Mouse (Mus musculus): ENCODE measurements around the gene Ninl. TPM values are rescaled to one million over a fixed set of nuclear protein-coding genes. Genes with fewer than 3 reads are reported as not detected.
A peak's percentile ranks its signal among the peaks of the same experiment; 100 is the strongest.

Gene Ninl
- 2.6 and 4.7 TPM in 2 replicates for total RNA-seq (2017)

GRCm38 (mm10) chr2:151039232-151039695 is at the start of gene Ninl, which contains the start of gene Nanp:
Ninl (minus strand) TSS chr2:151039382.
Nanp (minus strand) TSS chr2:151039398.
- ATAC-seq (replicated peaks; ENCODE audit: low read depth, poor library complexity, severe bottlenecking) = peak; percentile 89

DNA sequence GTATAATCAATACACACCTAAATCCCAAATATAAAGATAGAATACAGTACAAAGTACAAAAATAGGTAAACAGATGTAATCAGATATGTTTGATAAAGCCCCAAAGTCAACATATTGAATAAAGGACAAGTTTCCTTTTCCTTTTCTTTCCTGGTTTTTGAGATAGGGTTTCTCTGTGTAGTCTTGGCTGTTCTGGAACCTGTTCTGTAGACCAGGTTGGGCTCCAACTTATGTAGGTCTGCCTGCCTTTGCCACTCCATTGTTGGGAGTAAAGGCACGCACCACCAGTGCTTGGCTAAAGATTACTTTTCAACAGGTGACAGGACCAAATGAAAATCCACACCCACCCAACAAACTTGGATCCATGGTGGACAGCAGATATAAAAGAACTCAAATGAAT is 17.5 kb upstream of the Ninl start:
- ATAC-seq (replicated peaks; ENCODE audit: low read depth, poor library complexity, severe bottlenecking) = no peak

GRCm38 (mm10) chr2:151040411-151040810 is 1.2 kb upstream of the Ninl start:
- ATAC-seq (replicated peaks; ENCODE audit: low read depth, poor library complexity, severe bottlenecking) = no peak

DNA sequence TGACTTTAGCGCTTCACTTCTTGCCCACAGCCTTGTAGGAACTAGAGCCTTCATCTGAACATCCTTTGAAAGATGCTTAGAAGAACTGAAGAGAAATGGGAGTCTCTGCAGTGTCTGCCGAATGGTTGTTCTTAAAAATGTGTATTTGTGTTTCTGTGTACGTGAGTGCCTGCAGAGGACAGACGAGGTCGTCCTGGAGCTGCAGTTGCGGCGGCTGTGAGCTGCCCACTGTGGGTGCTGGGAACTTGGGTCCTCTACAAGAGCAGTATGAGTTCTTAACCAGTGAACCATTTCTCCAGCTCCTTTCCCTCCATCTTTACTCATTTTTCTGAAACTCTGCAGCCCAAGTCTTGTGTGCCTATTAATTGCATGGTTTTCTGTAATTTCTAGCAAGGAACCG is 544 bp upstream of the Ninl start:
- ATAC-seq (replicated peaks; ENCODE audit: low read depth, poor library complexity, severe bottlenecking) = peak; percentile 19

- ATAC-seq (replicated peaks; ENCODE audit: low read depth, poor library complexity, severe bottlenecking) = peak; percentile 38
These were observed 365 bp downstream of the Ninl start for GRCm38 (mm10) chr2:151038811-151039222.

GRCm38 (mm10) chr2:151037876-151038552 is 1.2 kb downstream of the Ninl start:
- ATAC-seq (replicated peaks; ENCODE audit: low read depth, poor library complexity, severe bottlenecking) = peak; percentile 51

DNA sequence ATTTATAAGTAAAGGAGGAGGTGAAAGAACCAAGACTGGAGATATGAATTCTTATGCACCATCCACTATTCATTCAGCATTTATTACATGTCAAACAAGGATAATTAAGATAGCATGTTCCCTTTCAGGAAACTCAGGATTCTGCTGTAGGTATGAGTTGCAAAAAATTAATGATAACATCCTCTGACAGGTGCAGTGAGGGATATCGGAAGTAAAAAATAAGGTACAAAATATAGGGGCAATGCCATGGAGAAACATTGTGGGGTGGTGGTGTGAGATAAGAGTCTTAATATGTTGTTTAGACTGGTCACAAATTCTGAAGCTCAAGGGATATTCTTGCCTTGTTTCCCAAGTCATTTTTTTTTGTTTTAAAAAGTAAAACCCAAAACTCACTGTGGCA is 1.9 kb downstream of the Ninl start:
- no peak for ATAC-seq (replicated peaks; ENCODE audit: low read depth, poor library complexity, severe bottlenecking)

DNA sequence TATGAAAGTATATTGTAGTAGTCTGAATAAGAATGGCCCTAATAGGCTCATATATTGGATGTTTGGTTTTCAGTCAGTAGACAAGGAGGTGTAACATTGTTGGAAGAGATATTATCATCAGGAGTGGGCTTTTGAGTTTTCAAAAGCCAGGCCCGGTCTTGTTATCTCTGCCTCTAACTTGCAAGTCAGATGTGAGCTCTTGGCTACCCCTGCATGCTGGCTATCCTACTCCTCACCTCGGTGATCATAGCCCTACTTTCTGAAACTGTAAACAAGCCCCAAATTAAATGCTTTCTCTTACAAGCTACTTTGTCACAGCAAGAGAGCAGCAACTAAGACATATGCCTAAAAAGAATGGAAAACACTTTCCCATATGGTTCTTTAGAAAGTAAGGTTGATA is 2.5 kb downstream of the Ninl start:
- no peak for ATAC-seq (replicated peaks; ENCODE audit: low read depth, poor library complexity, severe bottlenecking)

DNA sequence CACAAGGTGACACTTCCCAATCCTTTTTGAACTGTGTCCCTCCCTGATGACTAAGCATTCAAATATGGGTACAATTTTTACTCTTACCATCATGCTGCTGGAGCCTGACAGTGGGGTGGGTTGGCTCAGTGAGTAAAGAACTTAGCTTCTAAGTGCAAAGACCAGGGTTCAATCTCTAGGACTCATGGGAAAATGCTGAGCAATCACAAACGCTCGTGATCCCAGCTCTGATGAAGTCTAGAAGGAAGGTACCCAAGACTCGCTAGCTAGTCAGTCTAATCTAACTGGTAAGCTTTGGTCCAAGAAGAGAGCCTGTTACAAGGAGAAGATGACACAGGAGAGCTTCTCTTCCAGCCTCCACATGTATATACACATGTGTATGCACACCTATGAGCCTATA is 4.7 kb downstream of the Ninl start:
- no peak for ATAC-seq (replicated peaks; ENCODE audit: low read depth, poor library complexity, severe bottlenecking)

DNA sequence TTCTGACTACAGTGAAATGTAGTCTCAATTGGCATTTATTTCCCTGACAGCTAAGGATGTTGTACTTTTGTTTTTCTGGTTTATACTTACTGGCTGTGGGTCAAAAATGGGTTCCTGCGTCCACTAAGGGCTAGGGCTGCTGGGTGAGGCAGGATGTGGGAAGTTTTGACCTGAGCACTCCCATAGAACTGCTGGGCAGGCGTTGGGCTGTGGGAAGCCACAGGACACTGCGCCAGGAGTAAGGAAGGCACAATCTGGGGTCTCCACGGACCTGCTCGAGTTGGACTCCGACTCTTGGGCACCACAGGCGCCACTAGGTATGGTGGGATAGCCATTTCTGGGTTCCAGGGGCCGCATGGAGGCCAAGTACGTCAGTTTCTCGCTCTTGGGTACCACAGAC is 18.0 kb downstream of the Ninl start:
- no peak for ATAC-seq (replicated peaks; ENCODE audit: low read depth, poor library complexity, severe bottlenecking)

DNA sequence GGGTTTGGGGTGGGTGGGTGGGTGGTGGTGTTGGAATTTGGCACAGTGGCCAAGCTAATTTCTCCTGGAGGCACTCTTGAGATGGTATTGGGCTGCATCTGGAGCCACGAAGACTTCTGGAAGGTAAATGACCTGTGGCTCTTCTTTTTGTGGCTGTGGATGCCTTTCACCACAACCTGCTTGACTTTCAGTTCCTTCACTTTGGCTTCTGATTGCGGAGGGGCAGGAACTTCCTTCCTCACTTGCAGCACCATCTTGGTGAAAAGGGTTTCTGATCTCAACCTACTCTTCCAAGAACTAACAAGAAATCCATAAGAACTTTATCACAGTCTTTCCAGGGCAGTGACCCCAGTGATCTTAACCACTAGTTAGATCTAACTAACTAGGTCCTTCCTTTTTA is 23.9 kb downstream of the Ninl start:
- ATAC-seq (replicated peaks; ENCODE audit: low read depth, poor library complexity, severe bottlenecking) = peak; percentile 48; the same call in 1 of the 2 replicates

DNA sequence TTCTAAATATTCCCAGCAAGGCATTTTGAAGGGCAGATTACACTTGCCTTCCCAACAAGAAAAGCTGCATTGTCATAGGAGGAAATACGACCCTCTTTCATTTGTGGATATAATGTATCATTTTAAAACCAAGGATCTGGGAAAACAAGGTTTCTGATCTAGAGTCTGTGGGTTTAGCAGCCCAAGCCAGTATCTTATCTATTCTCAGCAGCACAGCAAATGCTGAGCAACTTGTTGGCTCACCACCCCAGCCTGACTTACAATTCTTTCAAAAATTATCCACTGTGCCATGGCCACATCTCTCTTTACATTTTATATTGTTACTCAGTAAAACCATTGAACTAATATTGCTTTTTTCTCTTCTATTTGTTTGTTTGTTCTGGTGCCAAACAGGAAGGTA is 27.9 kb downstream of the Ninl start:
- peak; percentile 30; the same call in 1 of the 2 replicates for ATAC-seq (replicated peaks; ENCODE audit: low read depth, poor library complexity, severe bottlenecking)

GRCm38 (mm10) chr2:151009515-151010085 is 29.6 kb downstream of the Ninl start:
- ATAC-seq (replicated peaks; ENCODE audit: low read depth, poor library complexity, severe bottlenecking) = 0 out of 2 replicates have a peak, but pooled peaks have one; percentile 10

DNA sequence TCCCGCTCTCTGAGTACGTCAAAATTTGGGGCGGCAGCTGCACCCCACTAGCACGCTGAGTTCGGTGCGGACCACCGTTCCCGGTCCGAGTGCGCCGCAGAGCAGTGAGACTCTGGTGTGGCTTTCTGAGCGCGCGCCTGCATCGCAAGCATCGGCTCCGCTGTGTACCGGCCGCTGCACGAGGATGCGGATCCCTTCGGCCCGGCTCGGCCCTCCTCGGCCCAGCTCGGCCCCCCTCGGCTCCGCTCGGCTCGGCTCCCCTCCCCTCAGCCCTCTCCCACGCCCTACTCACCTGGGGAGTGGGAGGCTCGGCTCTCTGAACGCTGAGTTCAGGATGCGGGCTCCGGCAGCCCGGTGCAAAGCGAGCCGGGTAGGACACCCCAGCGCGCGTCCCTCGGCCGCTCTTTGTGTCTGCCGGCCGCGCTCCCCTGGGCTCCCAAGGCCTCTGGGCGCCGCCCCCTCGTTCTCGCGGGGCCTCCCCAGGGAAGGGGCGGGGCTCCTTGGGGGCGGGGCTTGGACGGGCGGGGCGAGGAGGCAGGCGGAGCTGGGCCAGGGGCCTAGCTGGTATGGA is 30.2 kb downstream of the Ninl start:
- ATAC-seq (replicated peaks; ENCODE audit: low read depth, poor library complexity, severe bottlenecking) = peak; percentile 57

DNA sequence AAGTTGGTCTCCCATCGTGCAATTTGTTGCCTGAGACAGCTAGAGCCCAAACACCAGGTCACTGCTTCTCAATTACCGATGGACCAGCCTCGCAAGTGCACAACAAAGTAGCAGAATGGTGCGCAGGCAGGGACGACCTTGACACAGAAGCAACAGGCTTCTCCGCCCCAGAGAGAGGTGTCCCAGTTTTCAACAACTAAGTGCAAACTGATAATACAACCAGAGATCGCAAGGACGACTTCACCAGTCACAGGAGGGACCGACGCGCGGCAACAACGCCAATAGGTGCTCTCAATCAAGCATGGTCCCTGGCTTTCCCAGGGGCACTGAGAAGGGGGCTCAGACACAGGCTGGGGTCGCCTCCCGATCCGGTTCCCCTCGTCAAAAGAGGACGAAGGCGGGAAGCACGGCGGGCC is 30.7 kb downstream of the Ninl start:
- peak; percentile 19 for ATAC-seq (replicated peaks; ENCODE audit: low read depth, poor library complexity, severe bottlenecking)

GRCm38 (mm10) chr2:151008006-151008405 is 31.2 kb downstream of the Ninl start:
- no peak for ATAC-seq (replicated peaks; ENCODE audit: low read depth, poor library complexity, severe bottlenecking)

- no peak for ATAC-seq (replicated peaks; ENCODE audit: low read depth, poor library complexity, severe bottlenecking)
These were observed 32.8 kb downstream of the Ninl start for GRCm38 (mm10) chr2:151006281-151006945.

DNA sequence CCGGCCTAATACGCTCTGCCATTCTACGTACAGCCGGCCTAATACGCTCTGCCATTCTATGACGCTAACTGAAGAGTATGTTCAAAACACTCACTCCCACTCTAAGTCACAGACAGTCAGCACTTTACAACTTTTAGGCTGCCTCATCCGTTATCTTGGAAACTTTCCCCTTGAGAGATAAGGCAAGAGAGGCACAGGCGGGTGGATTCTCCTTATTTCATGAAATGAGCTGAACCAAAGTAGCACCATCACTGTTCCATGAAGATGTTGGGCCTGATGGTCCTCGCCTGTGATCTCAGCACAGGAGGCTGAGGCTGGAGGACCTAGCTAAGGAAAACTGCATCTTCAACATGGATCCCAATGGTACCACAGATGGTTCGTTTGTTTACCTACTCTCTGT is 34.8 kb downstream of the Ninl start:
- no peak for ATAC-seq (replicated peaks; ENCODE audit: low read depth, poor library complexity, severe bottlenecking)

DNA sequence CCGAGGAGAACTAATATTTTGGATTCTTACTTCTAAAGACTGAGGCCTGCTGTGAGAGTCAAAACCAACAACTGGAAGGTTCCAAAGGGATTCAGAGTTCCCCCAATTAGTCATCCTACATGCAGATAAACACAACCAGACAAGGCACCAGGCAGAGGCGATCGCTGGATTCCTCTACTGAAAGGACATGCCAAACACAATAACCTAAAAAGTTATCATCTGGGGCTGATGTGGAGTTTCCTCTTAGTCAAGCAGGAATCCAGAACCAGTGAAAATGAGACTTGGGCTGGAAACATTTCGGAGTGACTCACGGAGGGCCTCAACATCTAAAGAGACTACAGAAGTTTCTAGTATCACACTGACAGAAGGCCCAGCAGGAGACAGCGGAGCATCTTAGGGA is 35.4 kb downstream of the Ninl start:
- ATAC-seq (replicated peaks; ENCODE audit: low read depth, poor library complexity, severe bottlenecking) = no peak

GRCm38 (mm10) chr2:151001619-151002175 is 37.5 kb downstream of the Ninl start:
- no peak for ATAC-seq (replicated peaks; ENCODE audit: low read depth, poor library complexity, severe bottlenecking)
